Mouse (Mus musculus) small intestine, adult 2 months (tissue): ENCODE data around the gene Dio1. TPM values are rescaled to one million over a fixed set of nuclear protein-coding genes. Genes with fewer than 3 reads are reported as not detected.

Experiments
- H3K27ac ChIP-seq: fragments of 200-500 bp; 2 replicates; pipeline ENCODE4 v1.5.1; 2012; ENCODE audit warnings: low read depth, low read length, control low read depth, inconsistent platforms; ENCODE audit not compliant: insufficient read depth
- H3K27me3 ChIP-seq: fragments of 200-500 bp; 2 replicates; pipeline ENCODE4 v1.6.1; 2012; ENCODE audit warnings: mild to moderate bottlenecking, moderate library complexity, low read length, inconsistent platforms; ENCODE audit not compliant: control insufficient read depth, insufficient read depth
- H3K36me3 ChIP-seq: fragments of 200-500 bp; 2 replicates; pipeline ENCODE4 v1.6.1; 2012; ENCODE audit warnings: mild to moderate bottlenecking, low read length, control low read depth, inconsistent platforms; ENCODE audit not compliant: control insufficient read depth, insufficient read depth
- H3K4me1 ChIP-seq: fragments of 200-500 bp; 2 replicates; pipeline ENCODE4 v1.6.1; 2012; ENCODE audit warnings: low read length, inconsistent platforms, mixed read lengths; ENCODE audit not compliant: control insufficient read depth, insufficient read depth, insufficient read length
- H3K4me3 ChIP-seq: fragments of 200-500 bp; 2 replicates; pipeline ENCODE4 v1.5.1; 2012; ENCODE audit warnings: low read depth, mild to moderate bottlenecking, control low read depth, inconsistent platforms, low read length, moderate library complexity
- CTCF ChIP-seq: fragments of 200-500 bp; IDR thresholded peaks from 2 replicates; pipeline ENCODE4 v1.5.1; 2012; ENCODE audit warnings: low read depth, mild to moderate bottlenecking, control low read depth, inconsistent platforms, low read length, moderate library complexity, mixed read lengths; ENCODE audit not compliant: insufficient replicate concordance, insufficient read length; ENCODE audit errors: extremely low read depth
- POLR2A ChIP-seq: fragments of 200-500 bp; IDR thresholded peaks from 2 replicates; pipeline ENCODE4 v1.6.1; 2012; ENCODE audit warnings: low read depth, mild to moderate bottlenecking, control low read depth, inconsistent platforms, low read length, moderate library complexity
- WGBS: fragments of 180-500 bp; shearing (Covaris S2); methylation state at CpG from one replicate; pipeline ENCODE4 v1.1.7; 2018; 5-methylcytosine and 5-hydroxymethylcytosine counted together
- polyA plus RNA-seq: library from polyadenylated mRNA; depleted of rRNA; stranded (reverse); fragments of >200 nt; gene quantifications from 2 replicates; pipeline ENCODE4 v1.2.3, GENCODE M21; 2012; rRNA removed

Dio1 gene
- polyA plus RNA-seq, 1 experiment: 73.4 TPM

GRCm38 (mm10) chr4:107247110-107247509, 59.9 kb downstream of the Dio1 start:
- Histone ChIP-seq H3K4me3 (no peak overlapping the region), H3K4me1 (peaks cover 2% of the 10 kb centered on the region; the same call in 1 of the 2 replicates), H3K27ac (no peak overlapping the region), H3K36me3 (peaks cover 11% of the 10 kb centered on the region), H3K27me3 (no peaks in the 10 kb centered on the region)
- 78% methylated on average over 9 of the region's 9 CpGs for WGBS
- TF ChIP-seq POLR2A (no peak), CTCF (no peak)

- Histone ChIP-seq H3K4me3 (no peak overlapping the region), H3K27ac (no peak overlapping the region), H3K4me1 (no peaks in the 10 kb centered on the region; the same call in 1 of the 2 replicates), H3K36me3 (peaks cover 11% of the 10 kb centered on the region), H3K27me3 (no peaks in the 10 kb centered on the region)
- 73% methylated on average over 1 of the region's 1 CpGs for WGBS
- TF ChIP-seq CTCF (no peak), POLR2A (no peak)
Observed at GRCm38 (mm10) chr4:107246040-107246439, 60.9 kb downstream of the Dio1 start.

GRCm38 (mm10) chr4:107245368-107245767, 61.6 kb downstream of the Dio1 start:
- H3K36me3 ChIP-seq: peaks cover 14% of the 10 kb centered on the region

GRCm38 (mm10) chr4:107243365-107244333, 63.3 kb downstream of the Dio1 start:
- Histone ChIP-seq H3K27ac (no peak overlapping the region), H3K36me3 (peaks cover 24% of the 10 kb centered on the region), H3K27me3 (no peaks in the 10 kb centered on the region), H3K4me1 (peaks cover 1% of the 10 kb centered on the region; the same call in 1 of the 2 replicates), H3K4me3 (no peak overlapping the region)
- 71% methylated on average over 6 of the region's 6 CpGs for WGBS
- TF ChIP-seq POLR2A (no peak), CTCF (no peak)

More at GRCm38 (mm10) chr4:107245368-107245767, 61.6 kb downstream of the Dio1 start:
- no peak overlapping the region for H3K4me3 ChIP-seq
- TF ChIP-seq CTCF (no peak), POLR2A (no peak)
- H3K27ac ChIP-seq: no peak overlapping the region
- no peaks in the 10 kb centered on the region; the same call in 1 of the 2 replicates for H3K4me1 ChIP-seq
- WGBS: 22% methylated on average over 2 of the region's 2 CpGs
- H3K27me3 ChIP-seq: no peaks in the 10 kb centered on the region

Other genes with a start within 250 kb of the Dio1 start
- 27.2 and 36.5 TPM in 2 replicates for gene Mrpl37, start 240.3 kb downstream of the Dio1 start, polyA plus RNA-seq
- gene Cyb5rl, start 240.2 kb downstream of the Dio1 start, polyA plus RNA-seq: 1.8 and 2.5 TPM in 2 replicates
- not detected in 2 replicates for gene Cdcp2, start 210.3 kb downstream of the Dio1 start, polyA plus RNA-seq
- gene Tmem59, start 128.8 kb downstream of the Dio1 start, polyA plus RNA-seq: 92.5 and 222 TPM in 2 replicates
- 0.89 and 4.8 TPM in 2 replicates for gene Tceanc2, start 128.1 kb downstream of the Dio1 start, polyA plus RNA-seq
- 0.18 and 1.1 TPM in 2 replicates for gene Ldlrad1, start 98.0 kb downstream of the Dio1 start, polyA plus RNA-seq
- gene Lrrc42, start 53.6 kb downstream of the Dio1 start, polyA plus RNA-seq: 4.0 and 9.3 TPM in 2 replicates
- gene Hspb11, start 53.6 kb downstream of the Dio1 start, polyA plus RNA-seq: 0.65 TPM in 1 of 2 replicates, not detected in the other
- gene Yipf1, start 7.2 kb upstream of the Dio1 start, polyA plus RNA-seq: 34.2 and 59.3 TPM in 2 replicates
- gene Ndc1, start 60.6 kb upstream of the Dio1 start, polyA plus RNA-seq: 4.8 and 5.6 TPM in 2 replicates
- 0.10 and 1.0 TPM in 2 replicates for gene Glis1, start 127.4 kb upstream of the Dio1 start, polyA plus RNA-seq